Mouse (Mus musculus): ENCODE results near the gene Ms4a13. TPM values are rescaled to one million over a fixed set of nuclear protein-coding genes. Genes with fewer than 3 reads are reported as not detected.

Ms4a13 gene
- not detected in 2 replicates for polyA plus RNA-seq (2015; fragmentation: Nextera tagmentation; extraction: Ambion mirVana)

GRCm38 (mm10) chr19:11196546-11196945 is at the start of gene Ms4a13:
Gene Ms4a13, minus strand, starts transcription at chr19:11196737.
- no peak for TF ChIP-seq CTCF (IDR thresholded peaks at IDR 0.05; ENCODE audit: low read depth)
- Histone ChIP-seq H3K9me3 (replicated peaks; ENCODE audit: low read length) (no peaks in the 10 kb centered on the region), H3K27me3 (ENCODE audit: insufficient read depth, low read length) (no peaks in the 10 kb centered on the region), H3K4me2 (ENCODE audit: low read length) (no peak within 1 kb of the TSS), H3K9ac (ENCODE audit: low read depth, low read length) (no peak within 1 kb of the TSS), H3K27ac (no peak within 1 kb of the TSS), H3K4me3 (replicated peaks; ENCODE audit: low read depth, low read length) (no peak within 1 kb of the TSS), H3K36me3 (ENCODE audit: insufficient read depth, low read length) (no peaks in the 10 kb centered on the region), H3K4me1 (replicated peaks; ENCODE audit: insufficient read depth, low read length) (no peaks in the 10 kb centered on the region)
- DNase-seq (ENCODE audit: low spot score) (no peak), ATAC-seq (replicated peaks; ENCODE audit: low FRiP score, low read depth) (no peak)
- WGBS = 59% methylated on average over 12 of the region's 12 CpGs

DNA sequence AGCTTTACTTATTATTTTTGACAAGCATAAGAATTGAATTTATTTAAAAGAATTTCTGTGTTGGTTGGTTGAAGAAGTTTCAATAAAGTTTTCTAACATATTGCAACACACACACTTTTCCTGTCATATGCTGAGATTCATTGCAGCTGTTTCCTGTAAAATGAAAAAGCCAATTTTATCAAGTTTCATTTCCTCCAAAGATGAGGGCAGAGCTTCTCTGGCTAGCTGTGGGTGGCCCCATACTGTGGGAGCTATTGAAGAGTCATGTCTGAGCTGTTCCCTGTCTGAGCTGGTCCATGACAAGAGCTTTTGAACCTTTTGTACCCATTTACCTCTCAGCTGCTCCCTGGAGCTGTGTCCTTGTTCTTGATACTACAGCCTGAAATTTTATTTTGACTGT is 47.7 kb upstream of the Ms4a13 start:
- H3K27ac ChIP-seq = no peak overlapping the region
- H3K9ac ChIP-seq (ENCODE audit: low read depth, low read length) = no peak overlapping the region
- no peaks in the 10 kb centered on the region for H3K36me3 ChIP-seq (ENCODE audit: insufficient read depth, low read length)
- no peak overlapping the region for H3K4me2 ChIP-seq (ENCODE audit: low read length)
- no peaks in the 10 kb centered on the region for H3K27me3 ChIP-seq (ENCODE audit: insufficient read depth, low read length)
- no peaks in the 10 kb centered on the region for H3K4me1 ChIP-seq (replicated peaks; ENCODE audit: insufficient read depth, low read length)
- no peak for TF ChIP-seq CTCF (IDR thresholded peaks at IDR 0.05; ENCODE audit: low read depth)
- ATAC-seq (replicated peaks; ENCODE audit: low FRiP score, low read depth) (no peak), DNase-seq (ENCODE audit: low spot score) (peak; percentile 8)
- no peak overlapping the region for H3K4me3 ChIP-seq (replicated peaks; ENCODE audit: low read depth, low read length)
- no peaks in the 10 kb centered on the region for H3K9me3 ChIP-seq (replicated peaks; ENCODE audit: low read length)

DNA sequence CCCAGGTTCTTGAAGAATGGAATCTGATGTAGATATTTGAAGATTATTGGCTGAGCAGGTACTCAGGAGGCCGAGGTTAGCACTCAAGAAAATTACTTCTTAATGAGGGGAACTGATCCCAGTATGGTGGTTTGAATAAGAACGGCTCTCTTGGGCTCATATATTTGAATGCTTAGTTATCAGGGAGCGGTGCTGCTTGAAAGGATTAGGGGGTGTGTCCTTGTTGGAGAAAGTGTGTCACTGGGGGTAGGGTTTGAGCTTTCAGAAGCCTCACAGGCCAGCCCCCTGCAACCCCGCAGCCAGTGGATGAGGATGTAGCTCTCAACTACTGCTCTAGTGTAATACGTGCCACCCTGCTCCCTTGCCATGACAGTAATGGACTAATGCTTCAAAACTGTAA is 46.0 kb upstream of the Ms4a13 start:
- no peak for ATAC-seq (replicated peaks; ENCODE audit: low FRiP score, low read depth)
- Histone ChIP-seq H3K4me3 (replicated peaks; ENCODE audit: low read depth, low read length) (no peak overlapping the region), H3K9ac (ENCODE audit: low read depth, low read length) (no peak overlapping the region), H3K4me2 (ENCODE audit: low read length) (no peak overlapping the region), H3K36me3 (ENCODE audit: insufficient read depth, low read length) (no peaks in the 10 kb centered on the region), H3K4me1 (replicated peaks; ENCODE audit: insufficient read depth, low read length) (no peaks in the 10 kb centered on the region), H3K27me3 (ENCODE audit: insufficient read depth, low read length) (no peaks in the 10 kb centered on the region), H3K9me3 (replicated peaks; ENCODE audit: low read length) (no peaks in the 10 kb centered on the region), H3K27ac (no peak overlapping the region)
- DNase-seq (ENCODE audit: low spot score) = no peak
- WGBS = 64% methylated on average over 5 of the region's 5 CpGs
- no peak for TF ChIP-seq CTCF (IDR thresholded peaks at IDR 0.05; ENCODE audit: low read depth)

DNA sequence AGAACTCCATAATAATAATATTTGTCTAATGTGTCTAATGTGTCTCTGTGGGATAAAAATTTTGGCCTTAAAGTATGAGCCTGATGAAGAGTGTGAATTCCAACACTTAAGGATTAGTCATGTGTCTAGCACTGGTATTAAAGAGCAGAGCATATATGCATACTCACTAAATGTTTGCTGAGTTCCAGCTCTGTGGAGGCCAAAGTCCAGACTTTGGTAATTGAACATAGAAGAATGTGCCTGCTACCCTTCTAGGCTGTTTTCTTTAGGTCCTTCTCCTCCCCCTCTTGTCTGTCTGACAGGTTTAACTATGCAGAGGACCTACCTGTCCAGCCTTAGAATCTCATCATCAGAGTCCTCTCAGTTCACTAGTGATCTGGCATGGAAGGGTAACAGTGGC is 39.3 kb upstream of the Ms4a13 start:
- H3K9me3 ChIP-seq (replicated peaks; ENCODE audit: low read length) = no peaks in the 10 kb centered on the region
- H3K4me3 ChIP-seq (replicated peaks; ENCODE audit: low read depth, low read length) = no peak overlapping the region
- H3K4me1 ChIP-seq (replicated peaks; ENCODE audit: insufficient read depth, low read length) = no peaks in the 10 kb centered on the region
- H3K36me3 ChIP-seq (ENCODE audit: insufficient read depth, low read length) = no peaks in the 10 kb centered on the region
- no peak overlapping the region for H3K4me2 ChIP-seq (ENCODE audit: low read length)
- no peak for DNase-seq (ENCODE audit: low spot score)
- TF ChIP-seq CTCF (IDR thresholded peaks at IDR 0.05; ENCODE audit: low read depth) = no peak
- no peak overlapping the region for H3K27ac ChIP-seq
- ATAC-seq (replicated peaks; ENCODE audit: low FRiP score, low read depth) = no peak
- no peak overlapping the region for H3K9ac ChIP-seq (ENCODE audit: low read depth, low read length)
- no peaks in the 10 kb centered on the region for H3K27me3 ChIP-seq (ENCODE audit: insufficient read depth, low read length)

GRCm38 (mm10) chr19:11234921-11235735 is 38.6 kb upstream of the Ms4a13 start:
- no peaks in the 10 kb centered on the region for H3K9me3 ChIP-seq (replicated peaks; ENCODE audit: low read length)
- TF ChIP-seq CTCF (IDR thresholded peaks at IDR 0.05; ENCODE audit: low read depth) = no peak
- no peak overlapping the region for H3K4me3 ChIP-seq (replicated peaks; ENCODE audit: low read depth, low read length)
- ATAC-seq (replicated peaks; ENCODE audit: low FRiP score, low read depth) (no peak), DNase-seq (ENCODE audit: low spot score) (no peak)
- no peaks in the 10 kb centered on the region for H3K4me1 ChIP-seq (replicated peaks; ENCODE audit: insufficient read depth, low read length)
- 51% methylated on average over 5 of the region's 5 CpGs for WGBS
- no peak overlapping the region for H3K9ac ChIP-seq (ENCODE audit: low read depth, low read length)
- H3K4me2 ChIP-seq (ENCODE audit: low read length) = no peak overlapping the region
- H3K36me3 ChIP-seq (ENCODE audit: insufficient read depth, low read length) = no peaks in the 10 kb centered on the region
- H3K27me3 ChIP-seq (ENCODE audit: insufficient read depth, low read length) = no peaks in the 10 kb centered on the region
- H3K27ac ChIP-seq = no peak overlapping the region

- no peak for DNase-seq (ENCODE audit: low spot score)
- H3K27ac ChIP-seq = no peak overlapping the region
These were observed 37.7 kb upstream of the Ms4a13 start for GRCm38 (mm10) chr19:11234244-11234643.

GRCm38 (mm10) chr19:11232348-11232747 is 35.8 kb upstream of the Ms4a13 start, which contains the start of gene Ms4a12:
Gene Ms4a12, minus strand, starts transcription at chr19:11232448.
- no peak for TF ChIP-seq CTCF (IDR thresholded peaks at IDR 0.05; ENCODE audit: low read depth)
- Histone ChIP-seq H3K4me2 (ENCODE audit: low read length) (no peak within 1 kb of the TSS), H3K9me3 (replicated peaks; ENCODE audit: low read length) (no peaks in the 10 kb centered on the region), H3K4me1 (replicated peaks; ENCODE audit: insufficient read depth, low read length) (no peaks in the 10 kb centered on the region), H3K36me3 (ENCODE audit: insufficient read depth, low read length) (no peaks in the 10 kb centered on the region), H3K9ac (ENCODE audit: low read depth, low read length) (no peak within 1 kb of the TSS), H3K4me3 (replicated peaks; ENCODE audit: low read depth, low read length) (no peak within 1 kb of the TSS), H3K27ac (no peak within 1 kb of the TSS), H3K27me3 (ENCODE audit: insufficient read depth, low read length) (no peaks in the 10 kb centered on the region)
- ATAC-seq (replicated peaks; ENCODE audit: low FRiP score, low read depth) (no peak), DNase-seq (ENCODE audit: low spot score) (no peak)
- WGBS = 73% methylated on average over 5 of the region's 5 CpGs

More at GRCm38 (mm10) chr19:11234244-11234643, 37.7 kb upstream of the Ms4a13 start:
- WGBS = 67% methylated on average over 5 of the region's 5 CpGs
- Histone ChIP-seq H3K4me1 (replicated peaks; ENCODE audit: insufficient read depth, low read length) (no peaks in the 10 kb centered on the region), H3K9ac (ENCODE audit: low read depth, low read length) (no peak overlapping the region), H3K27me3 (ENCODE audit: insufficient read depth, low read length) (no peaks in the 10 kb centered on the region), H3K4me2 (ENCODE audit: low read length) (no peak overlapping the region), H3K4me3 (replicated peaks; ENCODE audit: low read depth, low read length) (no peak overlapping the region), H3K9me3 (replicated peaks; ENCODE audit: low read length) (no peaks in the 10 kb centered on the region), H3K36me3 (ENCODE audit: insufficient read depth, low read length) (no peaks in the 10 kb centered on the region)
- TF ChIP-seq CTCF (IDR thresholded peaks at IDR 0.05; ENCODE audit: low read depth) = no peak
- no peak for ATAC-seq (replicated peaks; ENCODE audit: low FRiP score, low read depth)

Data from kidney, postnatal 0 days (tissue).